Mouse (Mus musculus): ENCODE data around the gene Ctxn2.

Gene Ctxn2

GRCm38 (mm10) chr2:125192905-125193304 lies 56.4 kb downstream of the Ctxn2 start:
- no peak for DNase-seq (ENCODE audit: low read depth, low spot score)

GRCm38 (mm10) chr2:125196771-125197170 lies 60.3 kb downstream of the Ctxn2 start:
- no peak for DNase-seq (ENCODE audit: low read depth, low spot score)
